Mouse (Mus musculus) MEL (cell line): ENCODE results near the gene Stim1.
"Not testable (repeated sequence)": the region's sequence is repeated elsewhere in the genome, so short reads cannot be mapped to it uniquely, and the experiment has no call there.

Source experiments
- CHD1 ChIP-seq: IDR thresholded peaks from 2 replicates; pipeline ENCODE4 v1.6.1; 2012; ENCODE audit warnings: low read depth, mild to moderate bottlenecking, inconsistent platforms, low read length, improper control_type of control experiment
- CTCF ChIP-seq, 3 experiments: IDR thresholded peaks in 2 of 3; conservative IDR thresholded peaks in 1 of 3; 2 replicates each; pipeline ENCODE4 v1.5.1; 2011 to 2012; ENCODE audit warnings: low read length in 3 of 3, low read depth in 2 of 3, mild to moderate bottlenecking in 2 of 3, improper control_type of control experiment in 1 of 3, inconsistent platforms in 1 of 3, mixed read lengths in 1 of 3, moderate library complexity in 1 of 3; ENCODE audit not compliant: control insufficient read depth in 1 of 3, insufficient read depth in 1 of 3, poor library complexity in 1 of 3, severe bottlenecking in 1 of 3
- EP300 ChIP-seq, 2 experiments: IDR thresholded peaks; 2 replicates each; pipeline ENCODE4 v1.6.1; 2011; ENCODE audit warnings: improper control_type of control experiment in 2 of 2, low read length in 2 of 2, low read depth in 1 of 2, mild to moderate bottlenecking in 1 of 2
- GATA1 ChIP-seq: IDR thresholded peaks from 2 replicates; pipeline ENCODE4 v1.6.1; 2011; ENCODE audit warnings: low read depth, low read length, improper control_type of control experiment
- MAFK ChIP-seq: IDR thresholded peaks from 2 replicates; pipeline ENCODE4 v1.6.1; 2011; ENCODE audit warnings: low read depth, mild to moderate bottlenecking, low read length, improper control_type of control experiment, borderline replicate concordance
- MAX ChIP-seq: IDR thresholded peaks from 2 replicates; pipeline ENCODE4 v1.6.1; 2011; ENCODE audit warnings: low read length, improper control_type of control experiment
- POLR2A ChIP-seq, 2 experiments: IDR thresholded peaks; 2 replicates each; pipeline ENCODE4 v1.6.1; 2011 to 2012; ENCODE audit warnings: low read length in 2 of 2, mild to moderate bottlenecking in 2 of 2, control low read depth in 1 of 2, improper control_type of control experiment in 1 of 2, low read depth in 1 of 2, moderate library complexity in 1 of 2; ENCODE audit not compliant: control insufficient read depth in 1 of 2, insufficient read depth in 1 of 2, poor library complexity in 1 of 2
- SMC3 ChIP-seq: IDR thresholded peaks from 2 replicates; pipeline ENCODE4 v1.6.1; 2011; ENCODE audit warnings: low read depth, low read length, improper control_type of control experiment
- ZKSCAN1 ChIP-seq: IDR thresholded peaks from 2 replicates; pipeline ENCODE4 v1.6.1; 2012; ENCODE audit warnings: low read depth, mild to moderate bottlenecking, inconsistent platforms, low read length, improper control_type of control experiment, moderate library complexity

DNA sequence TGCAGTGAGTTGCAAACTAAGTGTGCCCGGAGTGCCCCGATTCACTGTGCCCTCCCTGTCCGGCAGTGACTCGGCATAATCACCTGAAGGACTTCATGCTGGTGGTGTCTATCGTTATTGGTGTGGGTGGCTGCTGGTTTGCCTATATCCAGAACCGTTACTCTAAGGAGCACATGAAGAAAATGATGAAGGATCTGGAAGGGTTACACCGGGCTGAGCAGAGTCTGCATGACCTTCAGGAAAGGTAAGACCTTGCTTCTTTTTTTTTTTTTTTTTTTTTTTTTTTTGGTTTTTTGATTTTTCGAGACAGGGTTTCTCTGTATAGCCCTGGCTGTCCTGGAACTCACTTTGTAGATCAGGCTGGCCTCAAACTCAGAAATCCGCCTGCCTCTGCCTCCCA is 147.7 kb downstream of the Stim1 start:
- not testable (repeated sequence) for TF ChIP-seq EP300 (IDR thresholded peaks at IDR 0.05; ENCODE audit: low read depth in 1 of 2, low read length in 2 of 2); MAFK; POLR2A (IDR thresholded peaks at IDR 0.05; ENCODE audit: control insufficient read depth in 1 of 2, insufficient read depth in 1 of 2, low read depth in 1 of 2, low read length in 2 of 2, poor library complexity in 1 of 2); CTCF (IDR thresholded peaks at IDR 0.05 in 2 of 3, conservative IDR thresholded peaks at IDR 0.05 in 1 of 3; ENCODE audit: control insufficient read depth in 1 of 3, insufficient read depth in 1 of 3, low read depth in 2 of 3, low read length in 3 of 3, poor library complexity in 1 of 3, severe bottlenecking in 1 of 3); CHD1; SMC3; ZKSCAN1; GATA1; MAX
